Mouse (Mus musculus): ENCODE results near the gene Pitx3. TPM values are rescaled to one million over a fixed set of nuclear protein-coding genes. Genes with fewer than 3 reads are reported as not detected.
"Not testable (repeated sequence)": the region's sequence is repeated elsewhere in the genome, so short reads cannot be mapped to it uniquely, and the experiment has no call there.

Pitx3 gene
- polyA plus RNA-seq, 1 experiment from 2014 or later: 2.1 TPM

DNA sequence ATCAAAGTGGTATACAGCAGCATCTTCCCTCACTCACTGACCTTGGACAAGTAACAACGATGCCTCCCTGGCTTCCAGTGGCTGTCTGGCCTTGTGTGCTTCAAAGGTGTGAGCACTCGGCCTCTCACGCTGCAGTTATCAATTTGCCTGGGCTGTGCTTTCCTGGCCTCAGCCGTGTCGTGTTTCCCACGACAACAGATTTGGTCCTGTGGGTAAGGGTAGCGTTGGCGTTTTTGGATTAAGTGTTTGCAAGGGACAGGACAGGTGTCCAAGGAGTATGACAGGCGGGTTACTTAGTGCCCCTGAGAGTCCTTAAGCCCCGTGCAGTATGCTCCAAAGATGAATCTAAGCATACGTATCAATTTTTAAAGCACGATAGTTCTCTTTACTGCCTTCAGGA lies 965 bp upstream of the Pitx3 start:
- no peak overlapping the region for H3K27ac ChIP-seq
- no peak for DNase-seq (ENCODE audit: low spot score)
- peaks cover 70% of the 10 kb centered on the region for H3K27me3 ChIP-seq (ENCODE audit: low read depth, poor library complexity, severe bottlenecking)
- H3K4me1 ChIP-seq: peaks cover 45% of the 10 kb centered on the region
- peak overlapping the region; percentile 69 for H3K4me3 ChIP-seq
- no peaks in the 10 kb centered on the region for H3K9me3 ChIP-seq (replicated peaks)
- H3K36me3 ChIP-seq: no peaks in the 10 kb centered on the region
- WGBS: 24% methylated on average over 12 of the region's 12 CpGs

DNA sequence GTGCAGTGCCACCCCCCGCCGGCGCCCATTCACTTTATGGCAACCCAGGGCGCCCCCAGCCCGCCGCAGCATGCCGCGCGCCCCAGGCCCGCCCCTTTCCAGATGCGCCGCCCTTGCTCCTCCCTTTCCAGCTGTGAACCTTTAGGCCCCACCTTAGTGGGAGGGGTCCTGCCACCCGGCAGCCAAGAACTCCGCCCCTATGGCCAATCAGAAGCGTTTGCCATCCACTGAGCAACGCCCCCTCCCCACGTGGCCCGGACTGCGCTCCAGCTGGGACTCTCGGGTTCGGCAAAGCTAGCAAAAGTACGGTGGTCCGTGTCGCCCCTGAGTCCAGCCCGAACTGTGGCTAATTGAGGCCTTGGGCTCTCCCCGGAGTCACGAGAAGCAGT lies 240 bp upstream of the Pitx3 start:
- under 1% methylated on average over 26 of the region's 27 CpGs for WGBS
- Histone ChIP-seq H3K9me3 (replicated peaks) (no peaks in the 10 kb centered on the region), H3K4me1 (peaks cover 38% of the 10 kb centered on the region), H3K27me3 (ENCODE audit: low read depth, poor library complexity, severe bottlenecking) (peaks cover 77% of the 10 kb centered on the region), H3K36me3 (no peaks in the 10 kb centered on the region), H3K27ac (peak overlapping the region; percentile 46; the same call in 1 of the 2 replicates), H3K4me3 (peak overlapping the region; percentile 69)
- peak; percentile 92 for DNase-seq (ENCODE audit: low spot score)

DNA sequence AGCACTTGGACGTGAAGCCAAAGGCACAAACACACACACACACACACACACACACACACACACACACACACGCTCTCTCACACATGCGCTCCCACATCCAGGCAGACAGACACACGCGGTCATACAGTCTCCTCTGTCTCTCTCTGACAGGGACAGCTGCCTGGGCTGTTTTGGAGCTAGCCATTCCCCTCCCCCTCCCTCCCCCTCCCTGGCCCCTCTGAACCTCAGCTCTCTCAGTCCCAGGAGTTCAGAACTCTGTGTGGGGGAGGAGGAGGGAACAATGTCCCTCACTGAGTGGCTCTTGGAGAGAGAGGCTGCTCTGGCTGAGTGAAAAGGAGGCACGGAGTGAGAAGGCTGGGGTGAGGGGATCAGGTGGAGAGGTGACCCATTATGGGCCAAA lies 7.0 kb downstream of the Pitx3 start:
- DNase-seq (ENCODE audit: low spot score): peak; percentile 33
- Histone ChIP-seq H3K4me3 (no peak overlapping the region), H3K27ac (no peak overlapping the region), H3K36me3 (no peaks in the 10 kb centered on the region), H3K9me3 (replicated peaks) (no peaks in the 10 kb centered on the region), H3K27me3 (ENCODE audit: low read depth, poor library complexity, severe bottlenecking) (peaks cover 100% of the 10 kb centered on the region), H3K4me1 (peaks cover 22% of the 10 kb centered on the region)
- WGBS: 30% methylated on average over 6 of the region's 6 CpGs

DNA sequence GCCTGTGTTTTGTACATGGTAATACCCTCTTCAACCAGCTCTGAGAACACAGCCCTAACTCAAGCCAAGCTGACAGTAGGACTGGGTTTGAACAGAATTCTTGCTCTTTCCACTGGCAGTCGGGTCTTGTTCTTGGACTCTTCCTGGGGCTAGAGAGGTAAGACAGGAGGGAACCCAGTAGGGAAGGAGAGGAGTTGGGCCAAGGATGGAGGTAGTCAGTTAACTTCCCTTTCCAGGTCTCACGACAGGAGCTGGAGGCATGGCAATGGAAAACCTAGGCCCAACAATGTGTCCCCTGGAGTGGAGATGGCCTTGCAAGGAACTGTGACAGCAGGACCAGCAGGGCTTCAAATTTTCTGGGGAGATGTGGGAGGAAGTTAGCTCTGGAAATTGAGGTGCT lies 7.8 kb downstream of the Pitx3 start:
- 72% methylated on average over 2 of the region's 2 CpGs for WGBS
- peaks cover 100% of the 10 kb centered on the region for H3K27me3 ChIP-seq (ENCODE audit: low read depth, poor library complexity, severe bottlenecking)
- no peak overlapping the region for H3K4me3 ChIP-seq
- H3K4me1 ChIP-seq: peaks cover 30% of the 10 kb centered on the region
- DNase-seq (ENCODE audit: low spot score): no peak
- no peak overlapping the region for H3K27ac ChIP-seq
- no peaks in the 10 kb centered on the region for H3K9me3 ChIP-seq (replicated peaks)
- H3K36me3 ChIP-seq: no peaks in the 10 kb centered on the region

DNA sequence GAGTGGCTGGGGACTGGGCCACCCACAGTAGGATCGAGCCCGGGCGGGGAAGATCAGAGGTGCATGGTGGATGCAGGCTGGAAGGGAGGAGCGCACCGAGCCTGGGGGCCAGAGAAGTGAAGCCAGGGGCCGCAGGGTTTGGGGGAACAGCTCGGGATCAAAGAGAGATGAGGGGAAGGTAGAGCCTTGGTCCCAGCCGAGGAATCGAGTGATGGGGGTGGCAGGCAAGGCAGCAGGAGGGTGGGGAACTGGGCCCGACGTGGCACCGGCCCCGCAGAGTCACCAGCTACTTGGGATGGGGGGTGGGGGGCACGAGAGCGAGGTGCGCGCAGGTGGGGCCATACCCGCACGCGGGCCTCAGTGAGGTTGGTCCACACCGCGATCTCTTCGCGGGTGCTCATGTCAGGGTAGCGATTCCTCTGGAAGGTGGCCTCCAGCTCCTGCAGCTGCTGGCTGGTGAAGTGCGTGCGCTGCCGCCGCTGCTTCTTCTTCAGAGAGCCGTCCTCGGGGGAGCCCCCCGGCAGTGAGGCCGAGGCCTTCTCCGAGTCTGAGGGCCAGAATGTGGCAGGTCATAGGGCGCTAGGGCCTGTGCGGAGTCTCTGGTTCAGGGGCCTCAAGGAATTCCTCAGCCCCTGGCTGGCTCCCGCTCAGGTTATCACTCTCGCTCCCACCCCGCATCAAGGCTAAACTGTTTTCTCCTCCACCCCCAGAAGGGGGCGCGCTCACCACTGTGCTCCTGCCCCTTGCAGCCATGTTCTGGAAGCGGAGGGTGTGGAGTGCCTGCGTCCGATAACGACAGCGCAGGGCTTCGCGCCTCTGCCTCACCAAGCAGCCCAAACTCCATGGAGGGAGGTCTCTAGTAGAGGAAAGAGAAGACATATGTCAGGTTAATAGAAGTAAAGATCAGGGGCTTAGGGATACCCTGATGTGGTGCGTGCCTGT lies 11.2 kb downstream of the Pitx3 start:
- Histone ChIP-seq H3K4me1 (peaks cover 36% of the 10 kb centered on the region), H3K9me3 (replicated peaks) (no peaks in the 10 kb centered on the region), H3K36me3 (no peaks in the 10 kb centered on the region), H3K4me3 (peak overlapping the region; percentile 60), H3K27ac (peak overlapping the region; percentile 37; the same call in 1 of the 2 replicates), H3K27me3 (ENCODE audit: low read depth, poor library complexity, severe bottlenecking) (peaks cover 100% of the 10 kb centered on the region)
- WGBS: 3% methylated on average over 49 of the region's 49 CpGs
- DNase-seq (ENCODE audit: low spot score): peak; percentile 83

GRCm38 (mm10) chr19:46135789-46136638 lies 12.1 kb downstream of the Pitx3 start:
- peaks cover 100% of the 10 kb centered on the region for H3K27me3 ChIP-seq (ENCODE audit: low read depth, poor library complexity, severe bottlenecking)
- peak overlapping the region; percentile 60 for H3K4me3 ChIP-seq
- under 1% methylated on average over 75 of the region's 79 CpGs for WGBS
- peaks cover 37% of the 10 kb centered on the region for H3K4me1 ChIP-seq
- H3K36me3 ChIP-seq: no peaks in the 10 kb centered on the region
- peak; percentile 76 for DNase-seq (ENCODE audit: low spot score)
- H3K9me3 ChIP-seq (replicated peaks): no peaks in the 10 kb centered on the region
- peak overlapping the region; percentile 37; the same call in 1 of the 2 replicates for H3K27ac ChIP-seq

GRCm38 (mm10) chr19:46135297-46135696 lies 12.8 kb downstream of the Pitx3 start:
- peak; percentile 95 for DNase-seq (ENCODE audit: low spot score)
- Histone ChIP-seq H3K9me3 (replicated peaks) (no peaks in the 10 kb centered on the region), H3K4me1 (peaks cover 33% of the 10 kb centered on the region), H3K27me3 (ENCODE audit: low read depth, poor library complexity, severe bottlenecking) (peaks cover 100% of the 10 kb centered on the region), H3K36me3 (no peaks in the 10 kb centered on the region), H3K27ac (0 out of 2 replicates have a peak overlapping the region, but pooled peaks have one; percentile 37), H3K4me3 (peak overlapping the region; percentile 60)
- 2% methylated on average over 12 of the region's 12 CpGs for WGBS

GRCm38 (mm10) chr19:46132577-46132976 lies 15.5 kb downstream of the Pitx3 start:
- no peak overlapping the region for H3K27ac ChIP-seq
- H3K9me3 ChIP-seq (replicated peaks): no peaks in the 10 kb centered on the region
- DNase-seq (ENCODE audit: low spot score): no peak
- no peaks in the 10 kb centered on the region for H3K36me3 ChIP-seq
- peaks cover 33% of the 10 kb centered on the region for H3K4me1 ChIP-seq
- no peak overlapping the region for H3K4me3 ChIP-seq
- peaks cover 84% of the 10 kb centered on the region for H3K27me3 ChIP-seq (ENCODE audit: low read depth, poor library complexity, severe bottlenecking)
- 56% methylated on average over 6 of the region's 6 CpGs for WGBS

- DNase-seq (ENCODE audit: low spot score): no peak
- WGBS: 4% methylated on average over 31 of the region's 31 CpGs
- Histone ChIP-seq H3K9me3 (replicated peaks) (no peaks in the 10 kb centered on the region), H3K4me3 (peak within 1 kb of the TSS; percentile 21), H3K4me1 (peaks cover 29% of the 10 kb centered on the region), H3K27ac (no peak within 1 kb of the TSS), H3K27me3 (ENCODE audit: low read depth, poor library complexity, severe bottlenecking) (peaks cover 78% of the 10 kb centered on the region), H3K36me3 (no peaks in the 10 kb centered on the region)
Measured at GRCm38 (mm10) chr19:46131694-46132525, 16.2 kb downstream of the Pitx3 start, which contains the start of gene Elovl3. Elovl3 (plus strand) TSS chr19:46131897.

- no peaks in the 10 kb centered on the region for H3K36me3 ChIP-seq
- peaks cover 22% of the 10 kb centered on the region for H3K4me1 ChIP-seq
- peaks cover 72% of the 10 kb centered on the region for H3K27me3 ChIP-seq (ENCODE audit: low read depth, poor library complexity, severe bottlenecking)
- H3K9me3 ChIP-seq (replicated peaks): no peaks in the 10 kb centered on the region
- H3K4me3 ChIP-seq: peak overlapping the region; percentile 21
- DNase-seq (ENCODE audit: low spot score): no peak
- 11% methylated on average over 8 of the region's 8 CpGs for WGBS
- H3K27ac ChIP-seq: no peak overlapping the region
Measured at GRCm38 (mm10) chr19:46131283-46131682, 16.8 kb downstream of the Pitx3 start.

- 73% methylated on average over 6 of the region's 6 CpGs for WGBS
- peaks cover 56% of the 10 kb centered on the region for H3K27me3 ChIP-seq (ENCODE audit: low read depth, poor library complexity, severe bottlenecking)
- not testable (repeated sequence) for H3K4me1 ChIP-seq; H3K4me3 ChIP-seq; DNase-seq (ENCODE audit: low spot score); H3K27ac ChIP-seq; H3K36me3 ChIP-seq; H3K9me3 ChIP-seq (replicated peaks)
Measured at GRCm38 (mm10) chr19:46129737-46130136, 18.4 kb downstream of the Pitx3 start.

- no peak overlapping the region for H3K4me3 ChIP-seq
- 0 out of 2 replicates have a peak, but pooled peaks cover 3% of the 10 kb centered on the region for H3K4me1 ChIP-seq
- no peaks in the 10 kb centered on the region for H3K36me3 ChIP-seq
- no peaks in the 10 kb centered on the region for H3K9me3 ChIP-seq (replicated peaks)
- WGBS: 78% methylated on average over 4 of the region's 4 CpGs
- H3K27ac ChIP-seq: no peak overlapping the region
- H3K27me3 ChIP-seq (ENCODE audit: low read depth, poor library complexity, severe bottlenecking): peaks cover 22% of the 10 kb centered on the region
- no peak for DNase-seq (ENCODE audit: low spot score)
Measured at GRCm38 (mm10) chr19:46126301-46126700, 21.8 kb downstream of the Pitx3 start.
